Mouse (Mus musculus) limb, embryonic 14.5 days (tissue): ENCODE measurements around the gene Lyl1. TPM values are rescaled to one million over a fixed set of nuclear protein-coding genes. Genes with fewer than 3 reads are reported as not detected.

Experiments used
- ATAC-seq: fragments of 200-750 bp; cut with Nextera tagmentation; 2 replicates; pipeline ENCODE4 v1.8.0; 2017; ENCODE audit warnings: low read depth, moderate number of reproducible peaks, moderate TSS enrichment; ENCODE audit not compliant: low FRiP score
- DNase-seq: peaks from one replicate; pipeline ENCODE4 v3.0.0-alpha.2; 2015; ENCODE audit warnings: low spot score
- H3K27ac ChIP-seq: fragments of 300-500 bp; sonication (generic); replicated peaks from 2 replicates; pipeline ENCODE4 v1.5.1; 2014; ENCODE audit warnings: low read depth, mild to moderate bottlenecking, low read length, moderate library complexity, mixed read lengths
- H3K27me3 ChIP-seq: fragments of 300-500 bp; sonication (generic); 2 replicates; pipeline ENCODE4 v1.6.1; 2014; ENCODE audit warnings: low read length, mixed read lengths; ENCODE audit not compliant: control insufficient read depth, insufficient read depth
- H3K36me3 ChIP-seq: fragments of 300-500 bp; sonication (generic); 2 replicates; pipeline ENCODE4 v1.6.1; 2014; ENCODE audit warnings: mild to moderate bottlenecking, low read length, moderate library complexity, mixed read lengths; ENCODE audit not compliant: control insufficient read depth, insufficient read depth
- H3K4me1 ChIP-seq: fragments of 300-500 bp; sonication (generic); 2 replicates; pipeline ENCODE4 v1.6.1; 2014; ENCODE audit warnings: antibody characterized with exemption, low read length, mixed read lengths; ENCODE audit not compliant: control insufficient read depth, insufficient read depth
- H3K4me2 ChIP-seq: fragments of 300-500 bp; sonication (generic); replicated peaks from 2 replicates; pipeline ENCODE4 v1.6.1; 2014; ENCODE audit warnings: low read depth, mild to moderate bottlenecking, low read length, moderate library complexity; ENCODE audit not compliant: severe bottlenecking
- H3K4me3 ChIP-seq: fragments of 300-500 bp; sonication (generic); replicated peaks from 2 replicates; pipeline ENCODE4 v1.5.1; 2014; ENCODE audit warnings: low read length
- H3K9ac ChIP-seq: fragments of 300-500 bp; sonication (generic); 2 replicates; pipeline ENCODE4 v1.6.1; 2014; ENCODE audit warnings: mild to moderate bottlenecking, low read depth, low read length, moderate library complexity; ENCODE audit not compliant: severe bottlenecking
- H3K9me3 ChIP-seq: fragments of 300-500 bp; sonication (generic); 2 replicates; pipeline ENCODE4 v1.6.1; 2016; ENCODE audit warnings: low read length; ENCODE audit not compliant: control insufficient read depth
- POLR2A ChIP-seq: fragments of 200-500 bp; IDR thresholded peaks from 2 replicates; pipeline ENCODE4 v1.8.0; 2012; ENCODE audit warnings: inconsistent platforms, mild to moderate bottlenecking, moderate library complexity, borderline replicate concordance; ENCODE audit not compliant: insufficient read depth, insufficient read length; ENCODE audit errors: extremely low read depth
- WGBS: fragments of 180-500 bp; shearing (Covaris S2); extraction: QIAGEN DNeasy Blood & Tissue Kit; methylation state at CpG from one replicate; pipeline ENCODE4 v1.1.7; 2014; 5-methylcytosine and 5-hydroxymethylcytosine counted together
- polyA plus RNA-seq, 2 experiments: library from polyadenylated mRNA; depleted of rRNA in 1 of 2; stranded (reverse) in 1 of 2; unstranded in 1 of 2; fragments of >200 nt; fragmentation: Nextera tagmentation in 1 of 2; extraction: Ambion mirVana in 1 of 2; gene quantifications; 2 replicates each; pipeline versions ENCODE4 v1.2.1 to v1.2.3; 2012 to 2014

The Lyl1 gene
- polyA plus RNA-seq, 2 experiments = 5.6 to 7.1 TPM

- Histone ChIP-seq H3K4me3 (peak overlapping the region; percentile 66), H3K36me3 (no peaks in the 10 kb centered on the region), H3K4me2 (peak overlapping the region; percentile 81), H3K9me3 (no peaks in the 10 kb centered on the region), H3K9ac (peak overlapping the region; percentile 89), H3K27me3 (no peaks in the 10 kb centered on the region), H3K27ac (peak overlapping the region; percentile 91), H3K4me1 (peaks cover 51% of the 10 kb centered on the region)
- ATAC-seq = no peak
- WGBS = 2% methylated on average over 33 of the region's 33 CpGs
- peak; percentile 52; the same call in 1 of the 2 replicates for TF ChIP-seq POLR2A
- peak; percentile 66 for DNase-seq
These were observed 41.1 kb upstream of the Lyl1 start for GRCm38 (mm10) chr8:84659936-84660818.

GRCm38 (mm10) chr8:84660819-84661457, 40.3 kb upstream of the Lyl1 start:
- WGBS = 1% methylated on average over 20 of the region's 20 CpGs
- Histone ChIP-seq H3K4me2 (peak overlapping the region; percentile 81), H3K9ac (peak overlapping the region; percentile 89), H3K4me3 (peak overlapping the region; percentile 66), H3K4me1 (peaks cover 46% of the 10 kb centered on the region), H3K27me3 (no peaks in the 10 kb centered on the region), H3K9me3 (no peaks in the 10 kb centered on the region), H3K27ac (peak overlapping the region; percentile 91), H3K36me3 (no peaks in the 10 kb centered on the region)
- ATAC-seq = no peak
- no peak for TF ChIP-seq POLR2A
- DNase-seq = peak; percentile 37

- H3K9ac ChIP-seq = peak overlapping the region; percentile 89
- under 1% methylated on average over 24 of the region's 24 CpGs for WGBS
- H3K9me3 ChIP-seq = no peaks in the 10 kb centered on the region
- H3K4me3 ChIP-seq = peak overlapping the region; percentile 66
- H3K36me3 ChIP-seq = no peaks in the 10 kb centered on the region
- peak; percentile 54 for DNase-seq
- H3K27me3 ChIP-seq = no peaks in the 10 kb centered on the region
- H3K4me1 ChIP-seq = peaks cover 45% of the 10 kb centered on the region
- H3K27ac ChIP-seq = peak overlapping the region; percentile 91
- peak overlapping the region; percentile 81 for H3K4me2 ChIP-seq
- TF ChIP-seq POLR2A = no peak
- no peak for ATAC-seq
These were observed 39.8 kb upstream of the Lyl1 start for GRCm38 (mm10) chr8:84661458-84661871.

- peak overlapping the region; percentile 66 for H3K4me3 ChIP-seq
- no peaks in the 10 kb centered on the region for H3K27me3 ChIP-seq
- no peaks in the 10 kb centered on the region for H3K9me3 ChIP-seq
- TF ChIP-seq POLR2A = 0 out of 2 replicates have a peak, but pooled peaks have one; percentile 10
- no peaks in the 10 kb centered on the region for H3K36me3 ChIP-seq
- H3K27ac ChIP-seq = peak overlapping the region; percentile 91
- ATAC-seq (no peak), DNase-seq (no peak)
- WGBS = under 1% methylated on average over 61 of the region's 61 CpGs
- peaks cover 39% of the 10 kb centered on the region for H3K4me1 ChIP-seq
- peak overlapping the region; percentile 89 for H3K9ac ChIP-seq
- H3K4me2 ChIP-seq = peak overlapping the region; percentile 81
These were observed 39.2 kb upstream of the Lyl1 start for GRCm38 (mm10) chr8:84661961-84662571.

- Histone ChIP-seq H3K9ac (peak within 1 kb of the TSS; percentile 89), H3K27me3 (no peaks in the 10 kb centered on the region), H3K4me3 (peak within 1 kb of the TSS; percentile 66), H3K9me3 (no peaks in the 10 kb centered on the region), H3K4me1 (peaks cover 33% of the 10 kb centered on the region), H3K4me2 (peak within 1 kb of the TSS; percentile 81), H3K36me3 (no peaks in the 10 kb centered on the region; the same call in 1 of the 2 replicates), H3K27ac (peak within 1 kb of the TSS; percentile 91)
- WGBS = under 1% methylated on average over 27 of the region's 27 CpGs
- DNase-seq (peak; percentile 97), ATAC-seq (peak; percentile 82)
- peak; percentile 99; the same call in 1 of the 2 replicates for TF ChIP-seq POLR2A
These were observed 38.6 kb upstream of the Lyl1 start, which contains the start of gene Ier2 for GRCm38 (mm10) chr8:84662581-84663065. Ier2 (minus strand) TSS chr8:84662852.
